Mouse (Mus musculus): ENCODE data around the gene Ptpn1.
A peak's percentile ranks its signal among the peaks of the same experiment; 100 is the strongest.

The Ptpn1 gene

GRCm38 (mm10) chr2:167949250-167949649, 17.4 kb downstream of the Ptpn1 start:
- DNase-seq = peak; percentile 61

- peak; percentile 29 for DNase-seq
These were observed 18.0 kb downstream of the Ptpn1 start for GRCm38 (mm10) chr2:167949808-167950207.

GRCm38 (mm10) chr2:167950681-167951080, 18.8 kb downstream of the Ptpn1 start:
- no peak for DNase-seq

- DNase-seq = no peak
These were observed 19.7 kb downstream of the Ptpn1 start for GRCm38 (mm10) chr2:167951301-167952211.

GRCm38 (mm10) chr2:167953819-167954218, 22.0 kb downstream of the Ptpn1 start:
- DNase-seq = no peak

GRCm38 (mm10) chr2:167954928-167955327, 23.1 kb downstream of the Ptpn1 start:
- no peak for DNase-seq

- no peak for DNase-seq
These were observed 25.7 kb downstream of the Ptpn1 start for GRCm38 (mm10) chr2:167957539-167957938.

GRCm38 (mm10) chr2:167958082-167958788, 26.4 kb downstream of the Ptpn1 start:
- DNase-seq = no peak

GRCm38 (mm10) chr2:167958843-167959242, 27.0 kb downstream of the Ptpn1 start:
- no peak for DNase-seq

GRCm38 (mm10) chr2:167959384-167959911, 27.6 kb downstream of the Ptpn1 start:
- DNase-seq = peak; percentile 33

GRCm38 (mm10) chr2:167959996-167960395, 28.1 kb downstream of the Ptpn1 start:
- DNase-seq = no peak

GRCm38 (mm10) chr2:167960584-167960983, 28.7 kb downstream of the Ptpn1 start:
- no peak for DNase-seq

- no peak for DNase-seq
These were observed 30.5 kb downstream of the Ptpn1 start for GRCm38 (mm10) chr2:167962347-167962746.

GRCm38 (mm10) chr2:167963176-167963575, 31.3 kb downstream of the Ptpn1 start:
- DNase-seq = no peak

GRCm38 (mm10) chr2:167963778-167964300, 32.0 kb downstream of the Ptpn1 start:
- no peak for DNase-seq

GRCm38 (mm10) chr2:167964320-167964719, 32.5 kb downstream of the Ptpn1 start:
- DNase-seq = no peak

- DNase-seq = no peak
These were observed 34.1 kb downstream of the Ptpn1 start for GRCm38 (mm10) chr2:167965911-167966310.

- DNase-seq = no peak
These were observed 36.6 kb downstream of the Ptpn1 start for GRCm38 (mm10) chr2:167968504-167968903.

- DNase-seq = no peak
These were observed 38.1 kb downstream of the Ptpn1 start for GRCm38 (mm10) chr2:167969851-167970541.

- no peak for DNase-seq
These were observed 40.3 kb downstream of the Ptpn1 start for GRCm38 (mm10) chr2:167972146-167972545.

GRCm38 (mm10) chr2:167972809-167973208, 41.0 kb downstream of the Ptpn1 start:
- DNase-seq = no peak

GRCm38 (mm10) chr2:167975746-167976145, 43.9 kb downstream of the Ptpn1 start:
- DNase-seq = no peak

GRCm38 (mm10) chr2:167978271-167978670, 46.4 kb downstream of the Ptpn1 start:
- DNase-seq = no peak

All from thymus, postnatal 14 days (tissue).